Comparison of ENCODE assay signal across 28 mouse cellular contexts in the genomic region with DNA sequence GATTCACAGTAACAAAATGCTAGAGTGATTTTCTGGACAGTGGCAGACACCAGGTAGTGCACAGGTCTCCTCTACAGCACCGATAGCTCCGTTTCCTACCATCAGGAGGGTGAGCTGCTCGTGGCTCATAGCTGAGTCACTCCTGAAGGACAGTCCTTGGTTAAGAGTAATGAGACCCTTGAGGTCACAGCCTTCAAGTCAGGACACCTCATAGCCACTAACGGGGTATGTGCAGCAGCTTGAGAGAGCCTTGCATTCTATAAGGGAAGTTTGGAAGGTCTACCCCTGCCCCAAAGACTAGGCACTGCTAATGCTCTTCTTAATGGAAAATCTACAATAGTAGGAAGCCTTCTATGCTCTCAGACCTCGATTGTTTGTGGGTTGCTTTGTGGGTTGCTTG.
DNase-seq lines count a peak whose midpoint lies in the region; ATAC-seq lines count a peak whose summit lies in the region.
"Had no signal": no experiment of that assay in that cellular context is flagged by ENCODE, and none has a peak within 500 bp of the region (broad histone marks: within the 10 kb centered on the region; RNA-seq: fewer than 3 reads in every experiment).

No protein-coding gene starts in this region.

- 83% methylated on average over 5 of the region's 5 CpGs for WGBS in hindbrain, embryonic 13.5 days
- 85% methylated on average over 5 of the region's 5 CpGs for WGBS in hindbrain, embryonic 12.5 days
- 81% methylated on average over 5 of the region's 5 CpGs for WGBS in midbrain, embryonic 14.5 days
- WGBS in midbrain, embryonic 10.5 days, result 82% methylated on average over 5 of the region's 5 CpGs
- 72% methylated on average over 5 of the region's 5 CpGs for WGBS in neural tube, embryonic 14.5 days

- H3K4me1 ChIP-seq in hindbrain, embryonic 13.5 days (replicated peaks), result peaks cover 44% of the 10 kb centered on the region
- peaks cover 14% of the 10 kb centered on the region for H3K4me1 ChIP-seq in hindbrain, embryonic 12.5 days
- H3K4me1 ChIP-seq in midbrain, embryonic 14.5 days (ENCODE audit: control insufficient read depth, insufficient read depth, low read length), result peaks cover 31% of the 10 kb centered on the region
- H3K4me1 ChIP-seq in midbrain, embryonic 10.5 days, result peaks cover 13% of the 10 kb centered on the region
- peaks cover 23% of the 10 kb centered on the region for H3K4me1 ChIP-seq in neural tube, embryonic 14.5 days (ENCODE audit: control insufficient read depth, insufficient read depth, low read length)
- H3K4me1 ChIP-seq: lung, embryonic 15.5 days; stomach, embryonic 15.5 days had no signal

- DNase-seq in adrenal gland, adult (ENCODE audit: inconsistent age in 2 of 2, low spot score in 1 of 2), result peak; percentile 44 to 81
- DNase-seq in adrenal gland, postnatal 4 days (ENCODE audit: low spot score in 2 of 2), result no peak
- no peak for DNase-seq in midbrain, embryonic 14.5 days
- no peak for DNase-seq in midbrain, embryonic 10.5 days (ENCODE audit: low spot score)
- no peak for DNase-seq in thymus, postnatal 4 days
- DNase-seq: cerebellum, adult 11-12 months; cerebellum, adult 9-11 months; forebrain, postnatal 0 days; gastrocnemius, postnatal 14 days; heart, postnatal 36 days; kidney, adult 11 months; kidney, postnatal 14 days; right cerebral cortex, postnatal 25 days had no signal

- no peaks in the 10 kb centered on the region for H3K9me3 ChIP-seq in hindbrain, embryonic 13.5 days
- no peaks in the 10 kb centered on the region for H3K9me3 ChIP-seq in hindbrain, embryonic 12.5 days (replicated peaks)
- no peaks in the 10 kb centered on the region for H3K9me3 ChIP-seq in midbrain, embryonic 14.5 days (ENCODE audit: control insufficient read depth, low read length)
- H3K9me3 ChIP-seq in midbrain, embryonic 10.5 days (replicated peaks), result no peaks in the 10 kb centered on the region
- no peaks in the 10 kb centered on the region for H3K9me3 ChIP-seq in neural tube, embryonic 14.5 days (ENCODE audit: control insufficient read depth, low read length)
- H3K9me3 ChIP-seq: forebrain, embryonic 12.5 days; limb, embryonic 13.5 days; lung, embryonic 15.5 days; neural tube, embryonic 12.5 days; stomach, embryonic 15.5 days had no signal

- peak overlapping the region; percentile 69 for H3K27ac ChIP-seq in hindbrain, embryonic 13.5 days
- H3K27ac ChIP-seq in hindbrain, embryonic 12.5 days, result no peak overlapping the region
- peak overlapping the region; percentile 38; the same call in 1 of the 2 replicates for H3K27ac ChIP-seq in midbrain, embryonic 14.5 days (replicated peaks; ENCODE audit: low read depth, low read length)
- H3K27ac ChIP-seq in midbrain, embryonic 10.5 days (replicated peaks), result no peak overlapping the region
- H3K27ac ChIP-seq in neural tube, embryonic 14.5 days (ENCODE audit: low read depth, low read length), result 0 out of 2 replicates have a peak overlapping the region, but pooled peaks have one; percentile 16
- H3K27ac ChIP-seq: forebrain, embryonic 12.5 days; left cerebral cortex, adult 2 months; limb, embryonic 13.5 days; lung, embryonic 15.5 days; neural tube, embryonic 12.5 days; stomach, embryonic 15.5 days had no signal

- H3K27me3 ChIP-seq in hindbrain, embryonic 13.5 days, result no peaks in the 10 kb centered on the region
- H3K27me3 ChIP-seq in hindbrain, embryonic 12.5 days, result no peaks in the 10 kb centered on the region
- H3K27me3 ChIP-seq in midbrain, embryonic 14.5 days (ENCODE audit: control insufficient read depth, insufficient read depth, low read length), result no peaks in the 10 kb centered on the region
- H3K27me3 ChIP-seq in midbrain, embryonic 10.5 days (ENCODE audit: low read depth, poor library complexity, severe bottlenecking), result peaks cover 34% of the 10 kb centered on the region
- no peaks in the 10 kb centered on the region for H3K27me3 ChIP-seq in neural tube, embryonic 14.5 days (ENCODE audit: control insufficient read depth, insufficient read depth, low read length)
- H3K27me3 ChIP-seq: CH12.LX; limb, embryonic 13.5 days; lung, embryonic 15.5 days; neural tube, embryonic 12.5 days; stomach, embryonic 15.5 days had no signal

- no peak overlapping the region for H3K4me3 ChIP-seq in hindbrain, embryonic 13.5 days
- no peak overlapping the region for H3K4me3 ChIP-seq in hindbrain, embryonic 12.5 days
- no peak overlapping the region for H3K4me3 ChIP-seq in midbrain, embryonic 14.5 days (replicated peaks; ENCODE audit: low read depth, low read length)
- H3K4me3 ChIP-seq in midbrain, embryonic 10.5 days, result no peak overlapping the region
- no peak overlapping the region for H3K4me3 ChIP-seq in neural tube, embryonic 14.5 days (ENCODE audit: low read depth, low read length)
- H3K4me3 ChIP-seq: erythroblast, embryonic 14.5 days; forebrain, embryonic 12.5 days; left cerebral cortex, adult 2 months; limb, embryonic 13.5 days; lung, embryonic 15.5 days; neural tube, embryonic 12.5 days; stomach, embryonic 15.5 days had no signal

- no peak overlapping the region for H3K4me2 ChIP-seq in hindbrain, embryonic 13.5 days
- no peak overlapping the region for H3K4me2 ChIP-seq in hindbrain, embryonic 12.5 days (replicated peaks)
- no peak overlapping the region for H3K4me2 ChIP-seq in midbrain, embryonic 14.5 days (ENCODE audit: low read length)
- H3K4me2 ChIP-seq in neural tube, embryonic 14.5 days (ENCODE audit: low read depth, low read length), result no peak overlapping the region
- H3K4me2 ChIP-seq: forebrain, embryonic 12.5 days; limb, embryonic 13.5 days; liver, embryonic 11.5 days; lung, embryonic 15.5 days; midbrain, embryonic 11.5 days; neural tube, embryonic 12.5 days; stomach, embryonic 15.5 days had no signal

- no peak overlapping the region for H3K9ac ChIP-seq in hindbrain, embryonic 13.5 days
- H3K9ac ChIP-seq in hindbrain, embryonic 12.5 days, result no peak overlapping the region
- no peak overlapping the region for H3K9ac ChIP-seq in midbrain, embryonic 14.5 days (replicated peaks; ENCODE audit: low read length)
- no peak overlapping the region for H3K9ac ChIP-seq in neural tube, embryonic 14.5 days (replicated peaks; ENCODE audit: low read depth, low read length)
- H3K9ac ChIP-seq: forebrain, embryonic 12.5 days; forebrain, postnatal 0 days; limb, embryonic 13.5 days; lung, embryonic 15.5 days; neural tube, embryonic 12.5 days; stomach, embryonic 15.5 days had no signal

- no peak for ATAC-seq in hindbrain, embryonic 13.5 days (ENCODE audit: low FRiP score)
- ATAC-seq in hindbrain, embryonic 12.5 days (ENCODE audit: low FRiP score), result no peak
- no peak for ATAC-seq in midbrain, embryonic 14.5 days (ENCODE audit: low FRiP score, low TSS enrichment)
- ATAC-seq in neural tube, embryonic 14.5 days (ENCODE audit: low read depth), result no peak
- ATAC-seq: activated CD4-positive, CD25-positive, alpha-beta regulatory T cell, adult 4 months; forebrain, postnatal 0 days; inflammation-experienced regulatory T-cells, adult 6 months had no signal

- no peaks in the 10 kb centered on the region for H3K36me3 ChIP-seq in hindbrain, embryonic 13.5 days
- H3K36me3 ChIP-seq in hindbrain, embryonic 12.5 days, result no peaks in the 10 kb centered on the region
- no peaks in the 10 kb centered on the region for H3K36me3 ChIP-seq in midbrain, embryonic 14.5 days (ENCODE audit: control insufficient read depth, insufficient read depth, low read length)
- no peaks in the 10 kb centered on the region for H3K36me3 ChIP-seq in midbrain, embryonic 10.5 days
- no peaks in the 10 kb centered on the region for H3K36me3 ChIP-seq in neural tube, embryonic 14.5 days (ENCODE audit: control insufficient read depth, insufficient read depth, low read length)
- H3K36me3 ChIP-seq: forebrain, embryonic 12.5 days; limb, embryonic 13.5 days; lung, embryonic 15.5 days; neural tube, embryonic 12.5 days; stomach, embryonic 15.5 days had no signal

Comparison
In these comparisons a context has a peak if more than half of its experiments do, and no peak if none do; other contexts are left out.
1. DNase-seq: peak in adrenal gland, adult (2 of 2); none in adrenal gland, postnatal 4 days (0 of 2), midbrain, embryonic 14.5 days (single experiment), midbrain, embryonic 10.5 days (single experiment) and thymus, postnatal 4 days (single experiment).
2. H3K27ac ChIP-seq: peak in hindbrain, embryonic 13.5 days (single experiment), midbrain, embryonic 14.5 days (single experiment) and neural tube, embryonic 14.5 days (single experiment); none in hindbrain, embryonic 12.5 days (single experiment) and midbrain, embryonic 10.5 days (single experiment).